Mouse (Mus musculus) ES-E14 (cell line): Measurements from ENCODE around the gene Olfr402.
"Not testable (repeated sequence)": the region's sequence is repeated elsewhere in the genome, so short reads cannot be mapped to it uniquely, and the experiment has no call there.

Experiments
- HCFC1 ChIP-seq: IDR thresholded peaks from 2 replicates; pipeline ENCODE4 v1.6.1; 2012; ENCODE audit warnings: low read length, inconsistent platforms, borderline replicate concordance; ENCODE audit not compliant: insufficient read depth
- MAFK ChIP-seq: IDR thresholded peaks from 2 replicates; pipeline ENCODE4 v1.6.1; 2014; ENCODE audit warnings: mild to moderate bottlenecking, low read depth, low read length, inconsistent platforms; ENCODE audit not compliant: insufficient read depth
- ZNF384 ChIP-seq: IDR thresholded peaks from 2 replicates; pipeline ENCODE4 v1.6.1; 2012; ENCODE audit warnings: low read depth, low read length, inconsistent platforms

DNA sequence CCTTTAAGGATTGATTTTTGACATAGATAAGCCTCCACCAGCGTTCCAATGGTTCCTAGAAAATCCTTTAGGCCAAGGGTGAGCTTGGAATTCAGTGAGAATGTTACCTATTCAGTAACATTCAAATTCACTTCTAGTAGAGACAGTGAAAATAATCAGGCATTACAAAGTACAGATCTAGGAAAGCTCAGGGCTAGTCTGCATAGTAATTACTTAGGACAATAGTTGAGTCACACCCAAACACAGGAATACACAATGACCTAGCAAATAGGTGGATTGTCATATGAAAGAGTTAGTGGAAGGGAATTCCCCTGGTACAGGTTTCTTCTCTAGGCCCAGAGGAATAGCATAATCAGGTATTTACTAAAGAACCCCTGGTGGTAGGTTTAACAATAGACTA, 13.3 kb upstream of the Olfr402 start:
- TF ChIP-seq HCFC1, ZNF384, MAFK: not testable (repeated sequence)
